Mouse (Mus musculus): Measurements from ENCODE around the gene Tekt2.

- TF ChIP-seq POLR2A (IDR thresholded peaks at IDR 0.05; ENCODE audit: low read depth, low read length) (no peak), CTCF (IDR thresholded peaks at IDR 0.05; ENCODE audit: borderline replicate concordance, insufficient read depth, low read length) (no peak)
These were observed 18.0 kb upstream of the Tekt2 start for GRCm38 (mm10) chr4:126343451-126343850.
